Mouse (Mus musculus) neural tube, embryonic 13.5 days (tissue): ENCODE data around the gene Ankrd55. TPM values are rescaled to one million over a fixed set of nuclear protein-coding genes. Genes with fewer than 3 reads are reported as not detected.

Experiments used
- ATAC-seq: fragments of 200-750 bp; cut with Nextera tagmentation; 2 replicates; pipeline ENCODE4 v1.8.0; 2017; ENCODE audit warnings: low read depth, mild to moderate bottlenecking, moderate TSS enrichment, moderate library complexity
- H3K27ac ChIP-seq: fragments of 300-500 bp; sonication (generic); replicated peaks from 2 replicates; pipeline ENCODE4 v1.5.1; 2015; ENCODE audit warnings: moderate library complexity, mild to moderate bottlenecking, inconsistent platforms
- H3K27me3 ChIP-seq: fragments of 300-500 bp; sonication (generic); 2 replicates; pipeline ENCODE4 v1.6.1; 2015; ENCODE audit warnings: mild to moderate bottlenecking, inconsistent platforms
- H3K36me3 ChIP-seq: fragments of 300-500 bp; sonication (generic); 2 replicates; pipeline ENCODE4 v1.6.1; 2015; ENCODE audit warnings: mild to moderate bottlenecking, inconsistent platforms
- H3K4me1 ChIP-seq: fragments of 300-500 bp; sonication (generic); replicated peaks from 2 replicates; pipeline ENCODE4 v1.6.1; 2015; ENCODE audit warnings: inconsistent platforms
- H3K4me2 ChIP-seq: fragments of 300-500 bp; sonication (generic); 2 replicates; pipeline ENCODE4 v1.6.1; 2015; ENCODE audit warnings: inconsistent platforms, mild to moderate bottlenecking, moderate library complexity
- H3K4me3 ChIP-seq: fragments of 300-500 bp; sonication (generic); 2 replicates; pipeline ENCODE4 v1.5.1; 2015; ENCODE audit warnings: mild to moderate bottlenecking, inconsistent platforms
- H3K9ac ChIP-seq: fragments of 300-500 bp; sonication (generic); 2 replicates; pipeline ENCODE4 v1.6.1; 2015; ENCODE audit warnings: moderate library complexity, mild to moderate bottlenecking, inconsistent platforms
- H3K9me3 ChIP-seq: fragments of 300-500 bp; sonication (generic); 2 replicates; pipeline ENCODE4 v1.6.1; 2016; ENCODE audit warnings: inconsistent platforms
- whole genome bisulfite sequencing: fragments of 180-500 bp; shearing (Covaris S2); methylation state at CpG from one replicate; pipeline ENCODE4 v1.1.7; 2015; 5-methylcytosine and 5-hydroxymethylcytosine counted together
- polyA plus RNA-seq: library from polyadenylated mRNA; unstranded; fragments of >200 nt; fragmentation: Nextera tagmentation; extraction: Ambion mirVana; gene quantifications from 2 replicates; pipeline ENCODE4 v1.2.1, GENCODE M21; 2015

Ankrd55 gene
- polyA plus RNA-seq, 1 experiment from 2014 or later, result 4.2 TPM

DNA sequence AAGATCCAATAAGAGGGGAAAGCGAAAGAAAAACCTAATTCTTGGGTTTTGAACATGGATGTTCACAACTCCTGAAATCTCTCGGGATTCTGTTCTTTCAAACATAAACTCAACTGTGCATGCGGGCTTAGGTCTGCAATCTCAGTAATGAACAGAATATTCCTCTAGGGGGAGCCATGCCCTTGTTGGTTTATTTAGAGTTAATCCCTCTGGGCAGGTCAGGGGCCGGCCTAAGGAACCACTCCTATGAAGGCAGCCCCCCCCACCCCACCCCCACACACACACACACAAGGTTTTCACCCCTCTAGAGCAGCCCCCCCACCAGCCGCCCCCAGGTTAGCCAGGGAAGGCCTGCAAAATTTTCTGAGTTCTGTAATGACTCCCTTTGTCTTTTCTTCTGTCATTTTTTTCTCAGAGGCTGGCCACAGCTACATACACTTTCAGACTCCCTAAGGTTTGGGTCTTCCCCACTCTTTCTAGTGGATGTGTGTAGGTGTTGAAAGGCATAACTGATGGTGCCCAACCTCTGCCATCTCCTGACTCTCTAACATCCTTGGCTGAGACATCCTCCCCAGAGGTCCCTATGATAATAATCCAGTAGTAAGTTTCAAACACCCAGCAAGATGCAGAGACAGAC, 16.2 kb upstream of the Ankrd55 start:
- WGBS, result 20% methylated on average over 5 of the region's 5 CpGs
- peak; percentile 56 for ATAC-seq
- Histone ChIP-seq H3K27ac (no peak overlapping the region), H3K9ac (no peak overlapping the region), H3K27me3 (no peaks in the 10 kb centered on the region), H3K4me2 (no peak overlapping the region), H3K4me1 (no peaks in the 10 kb centered on the region), H3K4me3 (no peak overlapping the region), H3K36me3 (no peaks in the 10 kb centered on the region), H3K9me3 (no peaks in the 10 kb centered on the region)

DNA sequence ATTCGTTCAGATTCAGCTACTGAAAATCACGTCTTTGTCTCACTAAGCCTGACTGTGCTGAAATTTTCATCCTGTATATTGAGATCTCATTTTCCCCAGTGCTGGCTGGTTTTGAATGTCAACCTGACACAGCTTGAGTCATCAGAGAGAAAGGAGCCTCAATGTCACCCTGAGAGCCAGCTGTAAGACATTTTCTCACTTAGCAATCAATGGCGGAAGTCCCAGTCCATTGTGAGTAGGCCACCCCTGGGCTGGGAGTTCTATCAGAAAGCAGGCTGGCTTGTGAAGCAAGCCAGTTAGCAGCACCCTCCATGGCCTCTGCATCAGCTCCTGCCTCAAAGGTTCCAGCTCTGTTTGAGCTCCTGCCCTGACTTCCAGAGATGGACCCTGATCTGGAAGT, 13.6 kb upstream of the Ankrd55 start:
- 86% methylated on average over 3 of the region's 3 CpGs for WGBS
- H3K27ac ChIP-seq, result no peak overlapping the region
- H3K4me3 ChIP-seq, result no peak overlapping the region
- H3K36me3 ChIP-seq, result no peaks in the 10 kb centered on the region
- no peaks in the 10 kb centered on the region for H3K9me3 ChIP-seq
- no peaks in the 10 kb centered on the region for H3K4me1 ChIP-seq
- no peak for ATAC-seq
- H3K27me3 ChIP-seq, result no peaks in the 10 kb centered on the region
- H3K4me2 ChIP-seq, result no peak overlapping the region
- no peak overlapping the region for H3K9ac ChIP-seq

DNA sequence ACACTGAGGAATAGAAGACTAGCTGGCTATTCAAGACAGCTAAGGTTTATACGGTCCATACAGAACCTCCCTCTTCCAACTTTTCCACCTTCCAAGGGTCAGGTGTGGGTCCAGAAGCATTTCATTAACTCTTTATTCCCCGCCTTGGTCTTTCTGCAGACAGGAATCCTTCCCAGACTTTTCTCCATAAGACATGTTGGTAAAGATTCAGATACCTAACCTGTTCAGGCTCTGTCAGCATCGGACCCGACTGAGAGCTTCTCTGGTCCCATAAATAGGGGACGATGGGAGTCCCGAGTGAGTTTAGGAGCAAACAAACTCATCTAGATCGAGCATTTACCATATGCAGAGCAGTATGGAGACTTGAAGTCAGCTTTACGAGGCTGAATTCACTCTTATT, 12.3 kb upstream of the Ankrd55 start:
- H3K9me3 ChIP-seq, result no peaks in the 10 kb centered on the region
- no peak overlapping the region for H3K4me3 ChIP-seq
- H3K36me3 ChIP-seq, result no peaks in the 10 kb centered on the region
- no peak overlapping the region for H3K9ac ChIP-seq
- no peaks in the 10 kb centered on the region for H3K27me3 ChIP-seq
- H3K4me2 ChIP-seq, result no peak overlapping the region
- WGBS, result 85% methylated on average over 8 of the region's 8 CpGs
- no peaks in the 10 kb centered on the region for H3K4me1 ChIP-seq
- no peak for ATAC-seq
- H3K27ac ChIP-seq, result no peak overlapping the region

DNA sequence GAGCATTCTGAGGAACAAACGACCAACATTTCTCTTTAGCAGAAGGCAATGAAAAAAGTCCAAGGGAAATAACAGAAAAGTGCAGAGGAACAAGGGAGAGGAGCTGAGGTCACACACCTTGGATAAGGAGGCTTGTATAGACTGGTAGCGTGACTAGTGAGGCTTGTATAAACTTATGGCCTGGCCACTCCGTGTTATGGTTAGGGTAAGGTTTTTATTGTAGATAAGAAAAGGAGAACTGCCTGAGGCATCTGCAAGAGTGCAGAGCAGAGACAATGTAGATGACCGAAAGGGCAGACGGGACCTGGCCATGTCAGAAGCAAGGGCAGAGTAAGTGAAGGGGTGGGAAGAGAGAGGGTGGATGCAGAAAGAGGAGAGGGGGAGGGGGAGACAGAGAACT, 10.7 kb upstream of the Ankrd55 start:
- 64% methylated on average over 5 of the region's 5 CpGs for WGBS
- H3K9me3 ChIP-seq, result no peaks in the 10 kb centered on the region
- ATAC-seq, result no peak
- H3K27ac ChIP-seq, result no peak overlapping the region
- no peak overlapping the region for H3K4me3 ChIP-seq
- no peaks in the 10 kb centered on the region for H3K27me3 ChIP-seq
- no peak overlapping the region for H3K4me2 ChIP-seq
- H3K9ac ChIP-seq, result no peak overlapping the region
- no peaks in the 10 kb centered on the region for H3K4me1 ChIP-seq
- H3K36me3 ChIP-seq, result no peaks in the 10 kb centered on the region

DNA sequence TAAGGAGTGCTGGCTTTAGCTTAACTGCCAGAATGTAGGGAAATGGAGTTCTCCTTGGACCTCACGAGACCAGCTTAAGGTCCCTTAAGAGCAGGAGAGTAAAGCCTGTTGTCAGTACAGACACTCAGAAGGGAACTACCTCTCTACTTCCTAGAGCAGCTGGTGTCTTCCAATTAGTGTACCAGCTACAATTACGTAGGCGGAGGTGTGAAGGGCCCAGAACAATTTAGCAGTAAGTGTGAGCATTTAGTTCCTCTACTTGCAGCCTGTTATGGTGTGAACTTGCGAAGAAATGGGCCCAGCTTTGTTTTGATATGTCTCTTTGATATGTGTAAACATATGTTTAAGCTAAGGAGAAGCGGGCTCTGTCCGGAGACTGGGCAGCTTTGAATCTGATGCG, 10.0 kb upstream of the Ankrd55 start:
- H3K9me3 ChIP-seq, result no peaks in the 10 kb centered on the region
- no peaks in the 10 kb centered on the region for H3K36me3 ChIP-seq
- WGBS, result 71% methylated on average over 7 of the region's 7 CpGs
- H3K4me1 ChIP-seq, result no peaks in the 10 kb centered on the region
- H3K4me3 ChIP-seq, result no peak overlapping the region
- no peak for ATAC-seq
- no peak overlapping the region for H3K27ac ChIP-seq
- no peak overlapping the region for H3K9ac ChIP-seq
- H3K4me2 ChIP-seq, result no peak overlapping the region
- H3K27me3 ChIP-seq, result no peaks in the 10 kb centered on the region

DNA sequence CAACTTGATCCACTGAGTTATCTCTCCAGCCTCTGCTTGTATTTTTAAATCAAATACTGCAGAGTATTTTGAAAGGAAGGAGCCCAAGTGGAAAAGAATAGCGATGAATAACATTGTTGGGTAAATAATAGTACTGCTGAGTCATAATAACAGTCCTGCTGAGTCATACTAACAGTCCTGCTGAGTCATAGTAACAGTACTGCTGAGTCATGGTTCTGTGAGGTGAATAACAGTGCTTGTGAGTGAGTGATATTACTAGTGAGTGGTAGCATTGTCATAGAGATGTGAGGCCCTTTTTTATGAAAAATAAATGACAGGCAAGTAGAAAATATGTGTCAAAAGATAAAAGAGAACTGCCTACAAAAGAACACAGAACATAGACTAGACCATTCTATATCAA, 1.1 kb upstream of the Ankrd55 start:
- 84% methylated on average over 1 of the region's 1 CpGs for WGBS
- no peak for ATAC-seq
- no peak overlapping the region for H3K27ac ChIP-seq
- H3K4me3 ChIP-seq, result no peak overlapping the region
- no peak overlapping the region for H3K4me2 ChIP-seq
- no peak overlapping the region for H3K9ac ChIP-seq
- H3K4me1 ChIP-seq, result peaks cover 26% of the 10 kb centered on the region
- H3K27me3 ChIP-seq, result no peaks in the 10 kb centered on the region
- H3K9me3 ChIP-seq, result no peaks in the 10 kb centered on the region
- no peaks in the 10 kb centered on the region for H3K36me3 ChIP-seq

DNA sequence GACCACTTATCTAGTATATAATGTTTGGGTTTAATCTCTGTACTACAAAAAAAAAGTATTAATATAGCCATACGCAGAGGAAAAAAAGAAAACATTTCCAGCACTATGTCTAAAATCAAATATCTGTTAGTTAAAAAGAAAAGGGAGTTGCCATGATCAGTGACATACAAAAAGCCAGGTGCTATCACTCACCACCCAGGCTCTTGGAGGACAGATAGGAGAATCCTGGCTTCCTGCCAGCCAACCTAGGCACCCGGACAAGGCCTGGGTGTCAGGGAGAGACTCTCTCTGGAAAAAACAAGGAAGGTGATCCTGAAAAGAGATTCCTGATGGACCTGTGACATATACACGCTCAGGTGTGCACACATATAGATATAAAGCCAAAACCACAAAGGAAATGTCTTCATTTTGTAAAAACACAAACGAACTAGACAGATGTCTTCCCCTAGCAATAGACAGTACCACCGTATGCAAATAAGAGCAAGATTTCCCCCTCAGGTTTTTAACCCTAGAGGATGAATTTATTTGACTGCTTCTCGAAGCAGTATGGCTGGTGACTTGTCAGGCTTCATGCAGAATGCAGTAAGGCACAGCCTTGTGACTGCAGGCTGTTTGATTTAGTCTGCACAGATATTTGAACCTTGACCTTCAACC, 553 bp upstream of the Ankrd55 start:
- H3K9ac ChIP-seq, result peak overlapping the region; percentile 68
- WGBS, result 51% methylated on average over 6 of the region's 6 CpGs
- ATAC-seq, result peak; percentile 55; the same call in 1 of the 2 replicates

DNA sequence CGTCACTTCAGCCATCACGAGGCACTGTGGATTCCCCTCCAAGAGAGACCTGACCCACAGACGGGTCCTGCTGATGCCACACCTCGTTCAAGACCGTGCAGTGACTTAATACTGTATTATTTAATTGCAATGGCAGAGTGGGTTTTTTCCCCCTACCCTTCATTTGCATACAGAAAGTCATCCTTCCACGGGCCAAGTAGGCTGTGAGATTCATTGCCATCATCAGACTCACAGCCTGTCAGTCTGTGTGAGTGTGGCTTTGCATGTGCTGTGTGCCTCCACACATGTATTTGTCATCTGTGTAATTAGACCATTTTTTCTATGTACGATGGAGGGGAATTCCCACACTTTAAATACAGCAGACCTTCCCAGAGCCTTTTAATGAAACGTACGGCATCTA, 1.1 kb downstream of the Ankrd55 start:
- peak overlapping the region; percentile 57 for H3K4me2 ChIP-seq
- WGBS, result 65% methylated on average over 9 of the region's 9 CpGs
- peaks cover 26% of the 10 kb centered on the region for H3K4me1 ChIP-seq
- H3K36me3 ChIP-seq, result no peaks in the 10 kb centered on the region
- peak overlapping the region; percentile 35 for H3K4me3 ChIP-seq
- H3K9me3 ChIP-seq, result no peaks in the 10 kb centered on the region
- H3K27ac ChIP-seq, result peak overlapping the region; percentile 79
- no peak for ATAC-seq
- no peaks in the 10 kb centered on the region for H3K27me3 ChIP-seq
- H3K9ac ChIP-seq, result peak overlapping the region; percentile 54

More for the DNA sequence above, 553 bp upstream of the Ankrd55 start:
- Histone ChIP-seq H3K9me3 (no peaks in the 10 kb centered on the region), H3K27ac (peak overlapping the region; percentile 79), H3K4me2 (peak overlapping the region; percentile 57), H3K4me3 (peak overlapping the region; percentile 35), H3K27me3 (no peaks in the 10 kb centered on the region), H3K36me3 (no peaks in the 10 kb centered on the region), H3K4me1 (peaks cover 26% of the 10 kb centered on the region)

DNA sequence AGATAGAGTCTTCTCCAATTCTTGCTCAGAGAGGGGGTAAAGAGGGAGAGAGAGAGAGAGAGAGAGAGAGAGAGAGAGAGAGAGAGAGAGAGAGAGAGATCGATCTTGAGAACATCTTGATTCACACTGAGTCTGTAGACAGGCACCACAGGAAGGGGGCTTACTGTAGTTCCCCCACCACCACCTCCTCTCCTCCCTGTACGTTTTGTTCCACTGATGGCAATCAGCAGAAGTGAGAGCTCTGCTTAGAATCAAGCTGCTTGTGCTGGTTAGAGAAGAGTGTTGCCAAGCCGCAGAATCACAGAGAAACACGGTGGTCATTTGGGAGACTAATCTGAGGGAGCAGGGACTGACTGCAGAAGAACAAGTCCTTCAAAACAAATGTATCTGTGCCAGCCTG, 1.7 kb downstream of the Ankrd55 start:
- peak overlapping the region; percentile 79 for H3K27ac ChIP-seq
- H3K27me3 ChIP-seq, result no peaks in the 10 kb centered on the region
- no peak for ATAC-seq
- peak overlapping the region; percentile 54 for H3K9ac ChIP-seq
- 66% methylated on average over 4 of the region's 4 CpGs for WGBS
- peak overlapping the region; percentile 35 for H3K4me3 ChIP-seq
- H3K9me3 ChIP-seq, result no peaks in the 10 kb centered on the region
- peak overlapping the region; percentile 57 for H3K4me2 ChIP-seq
- H3K4me1 ChIP-seq, result peaks cover 26% of the 10 kb centered on the region
- no peaks in the 10 kb centered on the region for H3K36me3 ChIP-seq

DNA sequence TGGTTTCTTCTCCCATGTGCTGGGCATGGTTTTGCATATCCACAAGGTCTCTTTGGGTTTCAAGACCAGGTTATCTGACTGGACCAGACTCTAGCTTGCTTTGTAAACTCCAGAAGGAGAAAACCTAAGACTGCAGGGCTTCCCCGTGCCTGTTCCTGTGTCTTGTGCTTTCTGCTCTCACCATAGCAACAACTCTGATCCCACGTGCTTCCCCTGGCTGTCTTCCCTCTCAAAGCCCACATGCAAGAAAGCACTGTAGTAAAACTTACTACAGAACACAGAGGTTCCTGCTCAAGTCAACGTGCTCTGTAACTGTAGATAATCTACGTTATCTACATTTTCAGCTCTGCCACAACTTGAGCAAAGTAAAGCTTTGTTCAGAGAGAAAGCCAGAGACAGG, 4.2 kb downstream of the Ankrd55 start:
- Histone ChIP-seq H3K36me3 (no peaks in the 10 kb centered on the region), H3K4me2 (no peak overlapping the region), H3K27me3 (no peaks in the 10 kb centered on the region), H3K9me3 (no peaks in the 10 kb centered on the region), H3K4me3 (no peak overlapping the region), H3K4me1 (peaks cover 26% of the 10 kb centered on the region), H3K27ac (no peak overlapping the region), H3K9ac (no peak overlapping the region)
- ATAC-seq, result no peak
- 68% methylated on average over 4 of the region's 4 CpGs for WGBS

DNA sequence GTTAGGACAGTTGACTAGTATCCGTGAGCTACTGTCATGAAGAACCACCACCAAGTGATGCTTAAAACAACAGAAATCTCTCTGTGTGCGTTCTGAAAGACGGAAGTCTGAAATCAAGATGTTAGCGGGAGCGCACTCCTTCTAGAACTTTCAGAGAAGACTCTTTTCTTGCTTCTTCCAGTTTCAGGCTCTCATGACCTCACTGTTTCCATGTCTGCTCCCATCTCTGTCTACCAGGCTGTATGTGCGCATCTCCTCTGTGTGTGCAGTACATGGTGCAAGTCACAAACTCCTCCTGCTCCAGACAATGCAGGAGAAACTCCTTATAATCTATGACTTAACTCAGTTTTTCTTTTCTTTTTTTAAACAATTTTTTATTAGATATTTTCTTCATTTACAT, 4.8 kb downstream of the Ankrd55 start:
- no peak overlapping the region for H3K9ac ChIP-seq
- no peak overlapping the region for H3K4me2 ChIP-seq
- no peak overlapping the region for H3K27ac ChIP-seq
- no peaks in the 10 kb centered on the region for H3K36me3 ChIP-seq
- peaks cover 19% of the 10 kb centered on the region for H3K4me1 ChIP-seq
- no peak for ATAC-seq
- H3K4me3 ChIP-seq, result no peak overlapping the region
- H3K27me3 ChIP-seq, result no peaks in the 10 kb centered on the region
- WGBS, result 91% methylated on average over 6 of the region's 6 CpGs
- H3K9me3 ChIP-seq, result no peaks in the 10 kb centered on the region

DNA sequence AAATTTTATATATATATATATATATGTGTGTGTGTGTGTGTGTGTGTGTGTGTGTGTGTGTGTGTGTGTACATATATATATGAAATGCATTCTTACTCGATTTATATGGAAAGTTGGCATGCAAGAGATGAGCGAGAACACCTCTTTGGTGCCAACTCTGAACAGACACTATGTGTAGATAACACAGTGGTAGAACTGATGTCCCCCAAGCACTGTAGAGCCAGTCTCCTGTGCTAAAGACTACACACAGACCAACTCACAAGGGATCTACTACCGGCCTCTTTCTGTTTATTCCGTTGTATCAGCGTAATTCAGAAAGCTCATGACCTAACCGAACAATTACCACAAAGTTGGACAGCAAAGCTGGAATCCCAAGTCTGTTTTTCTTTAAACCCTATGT, 6.2 kb downstream of the Ankrd55 start:
- H3K4me3 ChIP-seq, result no peak overlapping the region
- WGBS, result 95% methylated on average over 6 of the region's 6 CpGs

DNA sequence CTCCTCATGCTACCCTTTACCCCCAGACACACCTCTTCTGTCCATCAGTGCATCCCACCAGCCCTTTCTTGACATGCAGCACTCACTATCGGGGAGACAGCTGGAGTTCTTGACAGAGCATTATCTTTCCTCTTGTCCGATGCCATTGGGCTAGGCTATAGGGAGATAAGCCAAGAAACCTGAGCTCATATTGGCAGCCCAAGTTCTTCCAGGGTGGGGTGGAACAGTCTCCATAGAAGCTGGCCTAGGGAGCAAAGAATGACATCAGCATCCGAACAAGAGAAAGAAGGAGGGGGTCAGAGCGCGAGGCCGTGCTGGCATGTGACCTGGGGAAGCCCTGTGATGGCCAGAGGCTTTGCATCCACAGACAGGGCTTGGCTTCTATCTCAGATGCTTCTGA, 9.5 kb downstream of the Ankrd55 start:
- ATAC-seq, result no peak
- no peaks in the 10 kb centered on the region for H3K4me1 ChIP-seq
- no peak overlapping the region for H3K4me3 ChIP-seq
- no peak overlapping the region for H3K4me2 ChIP-seq
- 94% methylated on average over 6 of the region's 6 CpGs for WGBS
- H3K9ac ChIP-seq, result no peak overlapping the region
- H3K9me3 ChIP-seq, result no peaks in the 10 kb centered on the region
- no peaks in the 10 kb centered on the region for H3K36me3 ChIP-seq
- H3K27me3 ChIP-seq, result no peaks in the 10 kb centered on the region
- H3K27ac ChIP-seq, result no peak overlapping the region

More for the DNA sequence above, 6.2 kb downstream of the Ankrd55 start:
- Histone ChIP-seq H3K36me3 (no peaks in the 10 kb centered on the region), H3K9ac (no peak overlapping the region), H3K9me3 (no peaks in the 10 kb centered on the region), H3K4me2 (no peak overlapping the region), H3K27ac (no peak overlapping the region), H3K4me1 (peaks cover 7% of the 10 kb centered on the region), H3K27me3 (no peaks in the 10 kb centered on the region)
- no peak for ATAC-seq
